Mouse (Mus musculus) midbrain, embryonic 14.5 days (tissue): ENCODE results near the gene Casz1. TPM values are rescaled to one million over a fixed set of nuclear protein-coding genes. Genes with fewer than 3 reads are reported as not detected.

Experiments used
- ATAC-seq: fragments of 200-750 bp; cut with Nextera tagmentation; 2 replicates; pipeline ENCODE4 v1.8.0; 2017; ENCODE audit warnings: moderate number of reproducible peaks, moderate library complexity; ENCODE audit not compliant: low FRiP score, low TSS enrichment
- DNase-seq: peaks from one replicate; pipeline ENCODE4 v3.0.0-alpha.2; 2015
- H3K27ac ChIP-seq: fragments of 300-500 bp; sonication (generic); replicated peaks from 2 replicates; pipeline ENCODE4 v1.5.1; 2014; ENCODE audit warnings: mild to moderate bottlenecking, low read depth, low read length, moderate library complexity
- H3K27me3 ChIP-seq: fragments of 300-500 bp; sonication (generic); 2 replicates; pipeline ENCODE4 v1.6.1; 2014; ENCODE audit warnings: low read length, control low read depth, mixed read lengths; ENCODE audit not compliant: control insufficient read depth, insufficient read depth
- H3K36me3 ChIP-seq: fragments of 300-500 bp; sonication (generic); 2 replicates; pipeline ENCODE4 v1.6.1; 2014; ENCODE audit warnings: low read length, control low read depth; ENCODE audit not compliant: control insufficient read depth, insufficient read depth
- H3K4me1 ChIP-seq: fragments of 300-500 bp; sonication (generic); 2 replicates; pipeline ENCODE4 v1.6.1; 2014; ENCODE audit warnings: mild to moderate bottlenecking, antibody characterized with exemption, low read length, control low read depth; ENCODE audit not compliant: control insufficient read depth, insufficient read depth
- H3K4me2 ChIP-seq: fragments of 300-500 bp; sonication (generic); 2 replicates; pipeline ENCODE4 v1.6.1; 2014; ENCODE audit warnings: mild to moderate bottlenecking, low read length, moderate library complexity
- H3K4me3 ChIP-seq: fragments of 300-500 bp; sonication (generic); replicated peaks from 2 replicates; pipeline ENCODE4 v1.5.1; 2014; ENCODE audit warnings: low read depth, low read length
- H3K9ac ChIP-seq: fragments of 300-500 bp; sonication (generic); replicated peaks from 2 replicates; pipeline ENCODE4 v1.6.1; 2014; ENCODE audit warnings: mild to moderate bottlenecking, low read length, moderate library complexity
- H3K9me3 ChIP-seq: fragments of 300-500 bp; sonication (generic); 2 replicates; pipeline ENCODE4 v1.6.1; 2016; ENCODE audit warnings: low read length, control low read depth, mixed read lengths; ENCODE audit not compliant: control insufficient read depth
- WGBS: fragments of 180-500 bp; shearing (Covaris S2); extraction: QIAGEN DNeasy Blood & Tissue Kit; methylation state at CpG from one replicate; pipeline ENCODE4 v1.1.7; 2014; 5-methylcytosine and 5-hydroxymethylcytosine counted together
- polyA plus RNA-seq: library from polyadenylated mRNA; unstranded; fragments of >200 nt; fragmentation: Nextera tagmentation; extraction: Ambion mirVana; gene quantifications from 2 replicates; pipeline ENCODE4 v1.2.1, GENCODE M21; 2014

Gene Casz1
- polyA plus RNA-seq = 2.1 and 3.1 TPM in 2 replicates

GRCm38 (mm10) chr4:148804137-148804779 is at the start of gene Casz1:
Gene Casz1 (plus strand): TSS chr4:148804429.
- H3K27me3 ChIP-seq = peaks cover 68% of the 10 kb centered on the region
- ATAC-seq (peak; percentile 80), DNase-seq (peak; percentile 96)
- WGBS = under 1% methylated on average over 68 of the region's 68 CpGs
- no peak within 1 kb of the TSS for H3K27ac ChIP-seq
- no peaks in the 10 kb centered on the region for H3K9me3 ChIP-seq
- peak within 1 kb of the TSS; percentile 99 for H3K4me2 ChIP-seq
- no peaks in the 10 kb centered on the region for H3K36me3 ChIP-seq
- peak within 1 kb of the TSS; percentile 52 for H3K4me3 ChIP-seq
- H3K4me1 ChIP-seq = peaks cover 35% of the 10 kb centered on the region
- peak within 1 kb of the TSS; percentile 44; the same call in 1 of the 2 replicates for H3K9ac ChIP-seq

DNA sequence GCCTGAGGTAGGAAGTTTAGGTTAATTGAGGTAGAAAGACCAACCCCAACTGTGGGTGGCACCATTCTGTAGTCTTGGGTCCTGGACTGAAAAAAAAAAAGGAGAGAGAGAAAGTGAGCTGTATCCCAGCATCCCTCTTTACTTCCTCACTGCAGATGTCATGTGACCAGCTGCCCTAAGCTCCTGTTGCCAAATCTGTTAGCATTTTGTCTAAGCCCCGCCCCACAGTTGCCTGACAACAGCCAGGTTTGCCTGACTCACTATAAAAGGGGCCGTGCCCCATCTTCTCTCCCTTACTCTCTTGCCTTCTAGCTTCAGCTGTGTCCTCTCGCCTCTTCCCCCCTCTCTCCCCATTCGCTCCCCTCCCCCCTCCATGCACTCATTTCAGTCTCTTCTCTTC is 45.4 kb upstream of the Casz1 start:
- Histone ChIP-seq H3K4me1 (no peaks in the 10 kb centered on the region), H3K9ac (no peak overlapping the region), H3K27me3 (no peaks in the 10 kb centered on the region), H3K27ac (no peak overlapping the region), H3K9me3 (no peaks in the 10 kb centered on the region), H3K36me3 (no peaks in the 10 kb centered on the region), H3K4me2 (no peak overlapping the region), H3K4me3 (no peak overlapping the region)
- DNase-seq = no peak
- 32% methylated on average over 4 of the region's 4 CpGs for WGBS
- ATAC-seq = no peak

DNA sequence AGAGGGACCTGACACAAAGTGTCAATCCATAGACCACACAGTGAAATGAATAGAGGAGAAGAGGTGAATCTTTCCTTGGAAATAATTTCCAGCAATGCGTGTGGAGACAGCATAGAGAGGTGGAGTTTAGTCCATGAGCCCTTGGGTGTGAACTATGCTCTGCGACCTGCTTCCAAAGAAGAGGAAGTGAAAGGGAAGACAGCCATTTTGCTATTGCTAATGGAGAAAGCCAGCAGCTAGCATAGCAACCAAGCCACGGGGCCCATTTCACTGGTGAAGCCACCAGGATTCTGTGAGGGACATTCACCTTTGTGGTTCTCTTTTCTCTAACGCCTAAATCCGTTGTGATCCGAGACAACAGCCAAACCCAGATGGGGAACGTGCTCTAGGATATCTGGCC is 44.1 kb upstream of the Casz1 start:
- H3K9me3 ChIP-seq = no peaks in the 10 kb centered on the region
- no peak overlapping the region for H3K9ac ChIP-seq
- no peak overlapping the region for H3K27ac ChIP-seq
- H3K4me2 ChIP-seq = no peak overlapping the region
- DNase-seq = no peak
- 89% methylated on average over 7 of the region's 7 CpGs for WGBS
- no peaks in the 10 kb centered on the region for H3K36me3 ChIP-seq
- no peaks in the 10 kb centered on the region for H3K4me1 ChIP-seq
- no peak overlapping the region for H3K4me3 ChIP-seq
- ATAC-seq = no peak
- H3K27me3 ChIP-seq = no peaks in the 10 kb centered on the region

GRCm38 (mm10) chr4:148766021-148766775 is 38.0 kb upstream of the Casz1 start:
- 32% methylated on average over 21 of the region's 21 CpGs for WGBS

GRCm38 (mm10) chr4:148767655-148768305 is 36.4 kb upstream of the Casz1 start:
- Histone ChIP-seq H3K36me3 (no peaks in the 10 kb centered on the region), H3K4me1 (peaks cover 32% of the 10 kb centered on the region), H3K4me3 (no peak overlapping the region), H3K27me3 (peaks cover 3% of the 10 kb centered on the region), H3K9me3 (no peaks in the 10 kb centered on the region), H3K9ac (no peak overlapping the region), H3K27ac (no peak overlapping the region), H3K4me2 (no peak overlapping the region)
- 29% methylated on average over 8 of the region's 8 CpGs for WGBS
- DNase-seq (peak; percentile 61), ATAC-seq (no peak)

More at GRCm38 (mm10) chr4:148766021-148766775, 38.0 kb upstream of the Casz1 start:
- no peak overlapping the region; the same call in 1 of the 2 replicates for H3K27ac ChIP-seq
- no peaks in the 10 kb centered on the region for H3K27me3 ChIP-seq
- no peak overlapping the region for H3K4me3 ChIP-seq
- no peaks in the 10 kb centered on the region for H3K36me3 ChIP-seq
- no peak for ATAC-seq
- no peaks in the 10 kb centered on the region for H3K9me3 ChIP-seq
- no peak overlapping the region for H3K4me2 ChIP-seq
- H3K9ac ChIP-seq = no peak overlapping the region
- DNase-seq = peak; percentile 69
- H3K4me1 ChIP-seq = peaks cover 24% of the 10 kb centered on the region; the same call in 1 of the 2 replicates

GRCm38 (mm10) chr4:148768649-148769048 is 35.6 kb upstream of the Casz1 start:
- 40% methylated on average over 10 of the region's 10 CpGs for WGBS
- Histone ChIP-seq H3K4me1 (peaks cover 32% of the 10 kb centered on the region), H3K4me2 (no peak overlapping the region), H3K27me3 (peaks cover 3% of the 10 kb centered on the region), H3K9me3 (no peaks in the 10 kb centered on the region), H3K9ac (no peak overlapping the region), H3K36me3 (no peaks in the 10 kb centered on the region), H3K4me3 (no peak overlapping the region), H3K27ac (peak overlapping the region; percentile 22)
- DNase-seq (no peak), ATAC-seq (no peak)

DNA sequence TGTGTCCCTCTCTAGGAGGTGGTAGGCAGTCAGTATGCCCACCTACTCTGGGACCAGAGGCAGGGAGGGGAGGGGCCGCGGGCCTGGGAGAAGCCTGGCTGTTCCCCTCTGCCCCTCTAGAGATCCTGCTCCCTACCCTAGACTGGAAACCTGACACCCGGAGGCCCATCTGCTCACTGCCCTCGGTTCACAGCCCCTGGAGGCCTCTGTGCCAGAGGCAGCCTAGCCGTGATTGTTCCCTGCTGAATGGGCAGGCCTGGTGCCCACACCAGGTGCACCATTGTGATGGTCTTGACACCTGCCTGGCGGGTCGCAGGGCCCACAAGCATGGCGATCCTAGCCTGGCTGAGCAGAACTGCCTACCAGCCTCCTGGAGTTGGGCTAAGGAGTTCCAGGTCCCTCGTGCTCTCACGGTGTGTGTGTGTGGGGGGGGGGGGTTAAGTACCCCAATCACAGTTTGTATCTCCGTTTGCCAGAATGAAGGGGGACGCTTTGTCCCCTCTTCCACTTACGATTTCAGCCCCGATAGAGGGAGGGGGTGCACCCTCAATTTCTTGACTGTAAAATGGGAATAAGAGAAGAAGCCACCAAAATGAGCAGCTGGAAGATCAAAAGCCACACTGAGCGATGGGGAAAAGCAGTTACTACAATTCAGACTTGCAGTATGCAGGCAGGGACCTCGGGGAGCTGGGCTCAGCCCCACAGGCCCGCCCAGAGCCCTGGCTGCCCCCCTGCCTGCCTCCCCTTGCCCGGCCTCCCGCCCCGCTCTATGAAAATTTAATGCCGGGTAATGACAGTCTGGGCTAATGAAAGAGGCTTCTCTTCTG is 33.4 kb upstream of the Casz1 start:
- H3K4me2 ChIP-seq = peak overlapping the region; percentile 41
- H3K27ac ChIP-seq = peak overlapping the region; percentile 5
- 2% methylated on average over 21 of the region's 21 CpGs for WGBS
- peaks cover 3% of the 10 kb centered on the region for H3K27me3 ChIP-seq
- ATAC-seq (peak; percentile 54), DNase-seq (peak; percentile 61)
- H3K4me3 ChIP-seq = 0 out of 2 replicates have a peak overlapping the region, but pooled peaks have one; percentile 9
- H3K4me1 ChIP-seq = peaks cover 32% of the 10 kb centered on the region
- H3K9me3 ChIP-seq = no peaks in the 10 kb centered on the region
- no peak overlapping the region for H3K9ac ChIP-seq
- H3K36me3 ChIP-seq = no peaks in the 10 kb centered on the region

- H3K36me3 ChIP-seq = no peaks in the 10 kb centered on the region
- ATAC-seq (peak; percentile 24; the same call in 1 of the 2 replicates), DNase-seq (peak; percentile 41)
- H3K4me1 ChIP-seq = peaks cover 26% of the 10 kb centered on the region
- H3K4me3 ChIP-seq = 0 out of 2 replicates have a peak overlapping the region, but pooled peaks have one; percentile 9
- WGBS = under 1% methylated on average over 14 of the region's 14 CpGs
- peaks cover 3% of the 10 kb centered on the region for H3K27me3 ChIP-seq
- peak overlapping the region; percentile 34; the same call in 1 of the 2 replicates for H3K9ac ChIP-seq
- no peaks in the 10 kb centered on the region for H3K9me3 ChIP-seq
- H3K27ac ChIP-seq = peak overlapping the region; percentile 22
- peak overlapping the region; percentile 41 for H3K4me2 ChIP-seq
Observed at GRCm38 (mm10) chr4:148771409-148771929, 32.8 kb upstream of the Casz1 start.
